Mouse (Mus musculus): ENCODE measurements around the gene Reps2. TPM values are rescaled to one million over a fixed set of nuclear protein-coding genes. Genes with fewer than 3 reads are reported as not detected.

Reps2 gene
- polyA plus RNA-seq, 1 experiment from 2014 or later = 5.1 TPM

DNA sequence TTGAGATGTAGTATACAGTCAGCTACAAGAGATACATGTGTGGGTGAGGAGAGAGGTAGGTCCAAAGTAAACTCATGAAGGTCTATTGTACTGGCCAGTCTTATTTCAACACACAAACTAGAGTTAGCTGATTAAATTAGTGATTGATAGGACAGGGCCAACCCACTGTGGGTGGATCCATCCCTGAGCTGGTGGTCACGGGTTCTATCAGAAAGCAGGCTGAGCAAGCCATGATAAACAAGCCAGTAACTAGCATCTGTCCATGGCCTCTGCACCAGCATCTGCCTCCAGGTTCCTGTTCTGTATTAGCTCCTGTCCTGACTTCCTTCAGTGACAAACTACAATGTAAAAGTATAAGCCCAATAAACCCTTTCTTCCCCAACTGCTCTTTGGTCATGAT is 200.1 kb downstream of the Reps2 start:
- H3K27me3 ChIP-seq (ENCODE audit: control insufficient read depth, insufficient read depth, low read depth, low read length) = peaks cover 6% of the 10 kb centered on the region
- 64% methylated on average over 1 of the region's 1 CpGs for WGBS
- H3K4me2 ChIP-seq (ENCODE audit: low read length) = no peak overlapping the region
- no peak overlapping the region for H3K9ac ChIP-seq (ENCODE audit: low read depth, low read length)
- no peak overlapping the region for H3K4me3 ChIP-seq (ENCODE audit: low read depth, low read length)
- no peaks in the 10 kb centered on the region for H3K9me3 ChIP-seq (replicated peaks; ENCODE audit: control insufficient read depth, low read length, poor library complexity, severe bottlenecking)
- no peak for ATAC-seq
- H3K36me3 ChIP-seq (ENCODE audit: control insufficient read depth, insufficient read depth, low read length) = no peaks in the 10 kb centered on the region
- no peak overlapping the region for H3K27ac ChIP-seq (ENCODE audit: low read length)
- H3K4me1 ChIP-seq (ENCODE audit: control insufficient read depth, insufficient read depth, low read length) = no peaks in the 10 kb centered on the region

DNA sequence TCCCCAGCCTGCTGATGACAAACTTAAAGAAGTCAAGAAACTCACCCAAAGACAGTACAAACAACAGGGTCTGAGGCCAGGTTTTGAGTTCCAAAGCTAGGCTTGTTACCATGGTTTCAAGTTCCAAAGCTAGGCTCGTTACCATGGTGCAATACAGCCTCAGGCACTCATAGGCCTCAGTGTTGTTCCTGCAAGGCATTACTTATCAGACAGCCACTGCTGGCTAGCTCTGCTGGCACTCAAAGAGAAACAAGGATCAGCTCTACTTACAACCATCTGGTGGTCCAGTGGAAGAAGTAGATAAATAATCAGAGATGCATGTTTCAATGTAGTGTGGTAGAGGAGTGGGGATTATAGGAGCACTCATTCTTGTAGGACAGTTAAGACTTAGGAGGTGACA is 200.5 kb downstream of the Reps2 start:
- 33% methylated on average over 1 of the region's 1 CpGs for WGBS
- H3K27me3 ChIP-seq (ENCODE audit: control insufficient read depth, insufficient read depth, low read depth, low read length) = peaks cover 6% of the 10 kb centered on the region
- H3K36me3 ChIP-seq (ENCODE audit: control insufficient read depth, insufficient read depth, low read length) = no peaks in the 10 kb centered on the region
- H3K4me1 ChIP-seq (ENCODE audit: control insufficient read depth, insufficient read depth, low read length) = no peaks in the 10 kb centered on the region
- no peak overlapping the region for H3K4me3 ChIP-seq (ENCODE audit: low read depth, low read length)
- H3K9ac ChIP-seq (ENCODE audit: low read depth, low read length) = no peak overlapping the region
- H3K4me2 ChIP-seq (ENCODE audit: low read length) = no peak overlapping the region
- H3K9me3 ChIP-seq (replicated peaks; ENCODE audit: control insufficient read depth, low read length, poor library complexity, severe bottlenecking) = no peaks in the 10 kb centered on the region
- H3K27ac ChIP-seq (ENCODE audit: low read length) = no peak overlapping the region
- no peak for ATAC-seq

DNA sequence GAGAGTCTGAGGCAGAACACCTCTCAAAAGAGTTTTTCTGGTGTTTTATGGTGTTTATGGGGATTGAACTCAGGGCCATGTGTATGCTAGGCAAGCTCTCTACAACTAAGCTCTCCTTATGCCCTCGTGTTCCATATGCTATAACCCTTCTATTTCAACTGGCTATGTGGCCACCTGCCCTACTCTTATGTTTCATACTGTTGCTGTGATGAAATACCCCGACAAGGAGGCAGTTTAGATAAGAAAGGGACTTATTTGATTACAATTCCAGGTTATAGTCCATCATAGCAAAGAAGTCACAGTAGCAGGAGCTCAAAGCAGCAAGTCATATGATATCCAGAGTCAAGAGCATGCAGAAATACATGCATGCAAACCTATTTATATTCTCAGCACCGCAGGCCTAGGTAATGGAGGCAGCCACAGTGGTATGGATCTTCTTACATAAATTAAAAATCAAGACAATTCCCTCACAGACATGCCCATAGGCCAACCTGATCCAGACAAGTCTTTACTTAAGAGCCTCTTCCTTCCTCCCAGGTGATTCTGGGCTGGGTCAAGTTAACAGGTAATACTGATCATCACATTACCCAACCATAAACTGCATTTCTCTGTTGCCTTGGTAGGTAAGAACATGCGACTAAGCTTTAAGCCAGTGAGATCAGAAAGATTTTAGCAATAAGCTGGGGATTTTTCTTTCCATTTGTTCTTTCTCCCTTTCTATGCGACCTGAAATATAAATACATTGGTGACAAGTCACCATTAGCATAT is 210.5 kb downstream of the Reps2 start:
- Histone ChIP-seq H3K4me2 (ENCODE audit: low read length) (no peak overlapping the region), H3K27me3 (ENCODE audit: control insufficient read depth, insufficient read depth, low read depth, low read length) (no peaks in the 10 kb centered on the region; the same call in 1 of the 2 replicates), H3K27ac (ENCODE audit: low read length) (no peak overlapping the region), H3K4me3 (ENCODE audit: low read depth, low read length) (no peak overlapping the region), H3K9me3 (replicated peaks; ENCODE audit: control insufficient read depth, low read length, poor library complexity, severe bottlenecking) (no peaks in the 10 kb centered on the region), H3K4me1 (ENCODE audit: control insufficient read depth, insufficient read depth, low read length) (no peaks in the 10 kb centered on the region), H3K36me3 (ENCODE audit: control insufficient read depth, insufficient read depth, low read length) (no peaks in the 10 kb centered on the region), H3K9ac (ENCODE audit: low read depth, low read length) (no peak overlapping the region)
- ATAC-seq = no peak
- 72% methylated on average over 5 of the region's 5 CpGs for WGBS

DNA sequence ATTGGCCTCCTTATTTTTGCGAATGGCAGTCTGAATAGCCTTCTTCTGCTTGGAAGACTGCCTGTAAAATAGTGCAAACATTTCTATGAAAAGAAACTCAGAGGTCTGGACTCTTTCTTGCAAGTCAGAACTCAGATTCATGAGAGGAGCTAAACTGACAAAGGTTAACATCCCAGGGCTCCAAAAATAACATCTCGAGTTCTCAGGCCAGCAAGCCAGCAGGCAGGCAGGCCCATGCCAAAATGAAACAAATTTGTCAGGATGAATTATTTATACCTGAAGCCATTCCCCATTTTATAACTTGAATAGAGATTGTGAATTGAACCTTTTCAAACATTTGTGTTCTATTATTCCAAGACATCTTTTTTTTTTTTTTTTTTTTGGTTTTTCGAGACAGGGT is 215.8 kb downstream of the Reps2 start:
- no peak overlapping the region for H3K27ac ChIP-seq (ENCODE audit: low read length)
- H3K27me3 ChIP-seq (ENCODE audit: control insufficient read depth, insufficient read depth, low read depth, low read length) = no peaks in the 10 kb centered on the region
- no peaks in the 10 kb centered on the region for H3K4me1 ChIP-seq (ENCODE audit: control insufficient read depth, insufficient read depth, low read length)
- no peak overlapping the region for H3K4me2 ChIP-seq (ENCODE audit: low read length)
- WGBS = 72% methylated on average over 3 of the region's 3 CpGs
- no peaks in the 10 kb centered on the region for H3K36me3 ChIP-seq (ENCODE audit: control insufficient read depth, insufficient read depth, low read length)
- no peak overlapping the region for H3K9ac ChIP-seq (ENCODE audit: low read depth, low read length)
- no peaks in the 10 kb centered on the region for H3K9me3 ChIP-seq (replicated peaks; ENCODE audit: control insufficient read depth, low read length, poor library complexity, severe bottlenecking)
- ATAC-seq = no peak
- no peak overlapping the region for H3K4me3 ChIP-seq (ENCODE audit: low read depth, low read length)

DNA sequence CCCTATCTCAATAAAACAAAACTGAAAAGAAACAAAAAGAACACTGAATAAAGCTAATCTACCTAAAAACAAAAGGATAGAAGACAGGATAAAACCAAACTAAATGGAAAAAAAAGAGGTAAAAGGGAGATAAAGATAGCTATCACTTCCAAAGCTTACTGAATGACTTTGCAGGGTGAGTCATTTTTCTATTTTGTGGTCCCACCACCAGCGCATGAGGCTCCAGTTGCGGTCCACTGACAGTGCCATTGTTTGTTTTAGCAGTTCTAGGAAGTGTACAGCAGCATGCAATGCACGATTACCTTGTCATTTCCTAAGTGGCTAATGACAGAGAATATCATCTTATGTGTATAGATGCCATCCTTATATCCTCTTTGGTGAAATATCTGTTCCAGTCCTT is 224.0 kb downstream of the Reps2 start:
- Histone ChIP-seq H3K4me3 (ENCODE audit: low read depth, low read length) (no peak overlapping the region), H3K4me1 (ENCODE audit: control insufficient read depth, insufficient read depth, low read length) (no peaks in the 10 kb centered on the region), H3K27me3 (ENCODE audit: control insufficient read depth, insufficient read depth, low read depth, low read length) (peaks cover 5% of the 10 kb centered on the region), H3K36me3 (ENCODE audit: control insufficient read depth, insufficient read depth, low read length) (no peaks in the 10 kb centered on the region), H3K4me2 (ENCODE audit: low read length) (no peak overlapping the region), H3K9me3 (replicated peaks; ENCODE audit: control insufficient read depth, low read length, poor library complexity, severe bottlenecking) (no peaks in the 10 kb centered on the region), H3K9ac (ENCODE audit: low read depth, low read length) (no peak overlapping the region), H3K27ac (ENCODE audit: low read length) (no peak overlapping the region)
- no peak for ATAC-seq
- 84% methylated on average over 3 of the region's 3 CpGs for WGBS

DNA sequence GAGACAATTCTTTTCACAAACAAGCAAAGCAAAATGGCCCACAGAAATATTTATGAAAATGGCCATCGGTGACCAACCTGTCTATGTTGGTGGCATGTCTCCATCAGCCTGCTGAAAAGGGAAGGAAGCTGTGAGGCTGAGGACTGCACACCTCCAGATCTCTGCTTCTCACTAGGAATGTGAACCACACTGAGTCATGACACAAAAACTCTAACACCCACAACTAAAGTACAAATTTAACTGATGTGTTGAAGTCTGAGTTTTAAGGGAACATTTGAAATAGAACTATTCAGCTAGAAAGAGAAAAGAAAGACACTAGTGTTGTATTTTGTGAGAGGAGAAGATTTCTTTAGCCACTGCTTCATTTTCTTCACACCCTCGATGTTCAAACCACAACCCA is 230.3 kb downstream of the Reps2 start:
- no peak for ATAC-seq
- no peak overlapping the region for H3K4me3 ChIP-seq (ENCODE audit: low read depth, low read length)
- no peaks in the 10 kb centered on the region for H3K4me1 ChIP-seq (ENCODE audit: control insufficient read depth, insufficient read depth, low read length)
- WGBS = 88% methylated on average over 2 of the region's 2 CpGs
- H3K27me3 ChIP-seq (ENCODE audit: control insufficient read depth, insufficient read depth, low read depth, low read length) = peaks cover 16% of the 10 kb centered on the region
- H3K9ac ChIP-seq (ENCODE audit: low read depth, low read length) = no peak overlapping the region
- H3K27ac ChIP-seq (ENCODE audit: low read length) = no peak overlapping the region
- H3K4me2 ChIP-seq (ENCODE audit: low read length) = no peak overlapping the region
- no peaks in the 10 kb centered on the region for H3K36me3 ChIP-seq (ENCODE audit: control insufficient read depth, insufficient read depth, low read length)
- no peaks in the 10 kb centered on the region for H3K9me3 ChIP-seq (replicated peaks; ENCODE audit: control insufficient read depth, low read length, poor library complexity, severe bottlenecking)

DNA sequence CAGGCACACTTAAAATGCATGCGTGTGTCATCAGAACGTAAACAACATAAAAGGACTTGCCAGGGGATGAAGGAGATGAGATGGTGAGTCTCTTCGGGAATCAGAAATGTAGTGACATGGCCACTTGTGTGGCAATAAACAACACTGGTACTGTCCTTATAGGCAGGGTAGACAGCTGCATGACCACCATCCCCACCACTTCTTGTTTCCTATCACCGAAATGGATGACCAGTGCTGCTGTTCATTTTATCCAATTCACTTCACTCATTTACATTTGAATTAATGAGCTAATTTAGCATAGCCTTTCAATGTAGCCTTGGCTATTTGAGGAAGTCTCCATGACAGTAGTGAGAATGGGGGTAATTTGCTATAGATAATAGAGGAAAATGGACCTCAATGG is 236.2 kb downstream of the Reps2 start:
- no peak for ATAC-seq
- no peaks in the 10 kb centered on the region for H3K4me1 ChIP-seq (ENCODE audit: control insufficient read depth, insufficient read depth, low read length)
- H3K9me3 ChIP-seq (replicated peaks; ENCODE audit: control insufficient read depth, low read length, poor library complexity, severe bottlenecking) = no peaks in the 10 kb centered on the region
- H3K4me2 ChIP-seq (ENCODE audit: low read length) = no peak overlapping the region
- H3K27ac ChIP-seq (ENCODE audit: low read length) = no peak overlapping the region
- 75% methylated on average over 4 of the region's 4 CpGs for WGBS
- H3K27me3 ChIP-seq (ENCODE audit: control insufficient read depth, insufficient read depth, low read depth, low read length) = peaks cover 7% of the 10 kb centered on the region
- no peak overlapping the region for H3K4me3 ChIP-seq (ENCODE audit: low read depth, low read length)
- H3K9ac ChIP-seq (ENCODE audit: low read depth, low read length) = no peak overlapping the region
- H3K36me3 ChIP-seq (ENCODE audit: control insufficient read depth, insufficient read depth, low read length) = no peaks in the 10 kb centered on the region

DNA sequence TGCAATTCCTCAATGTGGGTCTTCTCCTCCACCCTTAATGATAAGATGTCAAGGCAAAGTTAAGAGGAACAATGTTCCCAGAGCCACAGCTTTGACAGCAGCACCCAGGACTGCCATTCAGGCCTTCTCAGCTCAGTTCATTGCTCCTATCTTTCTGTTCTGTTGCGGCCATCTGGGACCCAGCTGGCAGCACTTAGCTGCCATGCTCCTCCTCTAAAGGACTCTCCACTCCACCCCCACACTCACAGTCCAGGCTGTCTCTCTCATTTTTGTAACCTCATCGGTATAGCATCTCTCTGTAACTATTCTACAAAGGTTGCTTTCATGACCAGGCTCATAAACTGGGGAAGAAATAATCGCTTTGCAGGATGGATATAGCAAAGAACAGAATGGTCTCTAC is 241.0 kb downstream of the Reps2 start:
- Histone ChIP-seq H3K9ac (ENCODE audit: low read depth, low read length) (no peak overlapping the region), H3K9me3 (replicated peaks; ENCODE audit: control insufficient read depth, low read length, poor library complexity, severe bottlenecking) (no peaks in the 10 kb centered on the region), H3K36me3 (ENCODE audit: control insufficient read depth, insufficient read depth, low read length) (no peaks in the 10 kb centered on the region), H3K27ac (ENCODE audit: low read length) (no peak overlapping the region), H3K4me1 (ENCODE audit: control insufficient read depth, insufficient read depth, low read length) (no peaks in the 10 kb centered on the region), H3K4me2 (ENCODE audit: low read length) (no peak overlapping the region), H3K4me3 (ENCODE audit: low read depth, low read length) (no peak overlapping the region), H3K27me3 (ENCODE audit: control insufficient read depth, insufficient read depth, low read depth, low read length) (peaks cover 3% of the 10 kb centered on the region)
- 81% methylated on average over 3 of the region's 3 CpGs for WGBS
- no peak for ATAC-seq

DNA sequence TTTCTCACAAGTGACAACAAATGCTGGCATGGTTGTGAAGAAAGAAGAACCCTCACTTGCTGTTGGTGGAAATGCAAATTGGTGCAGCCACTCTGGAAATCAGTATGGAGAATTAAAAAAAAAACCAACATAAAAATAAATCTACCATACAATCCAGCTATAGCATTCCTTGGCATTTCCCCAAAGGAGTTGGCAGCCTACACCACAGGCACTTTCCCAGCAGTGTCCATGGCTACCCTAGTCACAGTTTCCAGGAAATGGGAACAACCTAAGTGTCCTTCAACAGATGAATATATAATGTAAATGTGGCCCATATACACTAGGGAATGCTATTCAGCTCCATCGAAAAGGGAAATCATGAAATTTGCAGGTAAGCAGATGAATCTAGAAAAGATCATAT is 262.7 kb downstream of the Reps2 start:
- Histone ChIP-seq H3K4me3 (ENCODE audit: low read depth, low read length) (no peak overlapping the region), H3K9me3 (replicated peaks; ENCODE audit: control insufficient read depth, low read length, poor library complexity, severe bottlenecking) (no peaks in the 10 kb centered on the region), H3K27ac (ENCODE audit: low read length) (no peak overlapping the region), H3K4me2 (ENCODE audit: low read length) (no peak overlapping the region), H3K27me3 (ENCODE audit: control insufficient read depth, insufficient read depth, low read depth, low read length) (no peaks in the 10 kb centered on the region), H3K4me1 (ENCODE audit: control insufficient read depth, insufficient read depth, low read length) (no peaks in the 10 kb centered on the region), H3K9ac (ENCODE audit: low read depth, low read length) (no peak overlapping the region), H3K36me3 (ENCODE audit: control insufficient read depth, insufficient read depth, low read length) (no peaks in the 10 kb centered on the region)
- no peak for ATAC-seq
- WGBS = 88% methylated on average over 1 of the region's 1 CpGs

Data from midbrain, embryonic 16.5 days (tissue).